Mouse (Mus musculus) embryo, embryonic 9.5 days (tissue): ENCODE measurements around the gene Ppp6r2.

Experiments
- DNase-seq: peaks from one replicate; pipeline ENCODE4 v3.0.0-alpha.2; 2017; ENCODE audit errors: extremely low spot score

Ppp6r2 gene

GRCm38 (mm10) chr15:89182328-89182741, 29.0 kb upstream of the Ppp6r2 start:
- peak; percentile 56 for DNase-seq

- no peak for DNase-seq
Measured at GRCm38 (mm10) chr15:89182842-89183241, 28.5 kb upstream of the Ppp6r2 start.

GRCm38 (mm10) chr15:89184141-89184936, 27.0 kb upstream of the Ppp6r2 start:
- DNase-seq: no peak

GRCm38 (mm10) chr15:89184937-89185227, 26.5 kb upstream of the Ppp6r2 start:
- DNase-seq: no peak

GRCm38 (mm10) chr15:89195261-89195681, 16.1 kb upstream of the Ppp6r2 start:
- DNase-seq: peak; percentile 64

- DNase-seq: peak; percentile 92
Measured at GRCm38 (mm10) chr15:89195690-89196312, 15.6 kb upstream of the Ppp6r2 start.

GRCm38 (mm10) chr15:89196313-89196706, 15.0 kb upstream of the Ppp6r2 start, which contains the start of gene Dennd6b:
Gene Dennd6b, minus strand, starts transcription at chr15:89196496.
- DNase-seq: peak; percentile 98

- DNase-seq: no peak
Measured at GRCm38 (mm10) chr15:89197056-89197455, 14.3 kb upstream of the Ppp6r2 start.

- DNase-seq: no peak
Measured at GRCm38 (mm10) chr15:89207457-89207856, 3.9 kb upstream of the Ppp6r2 start.

- DNase-seq: peak; percentile 87
Measured at GRCm38 (mm10) chr15:89209886-89210761, 1.2 kb upstream of the Ppp6r2 start.

GRCm38 (mm10) chr15:89211716-89212461, 536 bp downstream of the Ppp6r2 start:
- DNase-seq: no peak

GRCm38 (mm10) chr15:89212495-89212894, 1.1 kb downstream of the Ppp6r2 start:
- DNase-seq: no peak

- no peak for DNase-seq
Measured at GRCm38 (mm10) chr15:89213517-89213916, 2.2 kb downstream of the Ppp6r2 start.

- no peak for DNase-seq
Measured at GRCm38 (mm10) chr15:89214953-89215352, 3.6 kb downstream of the Ppp6r2 start.

GRCm38 (mm10) chr15:89215611-89216233, 4.4 kb downstream of the Ppp6r2 start:
- no peak for DNase-seq

GRCm38 (mm10) chr15:89233586-89233985, 22.2 kb downstream of the Ppp6r2 start:
- no peak for DNase-seq

GRCm38 (mm10) chr15:89234052-89234451, 22.7 kb downstream of the Ppp6r2 start:
- no peak for DNase-seq

GRCm38 (mm10) chr15:89239751-89240392, 28.5 kb downstream of the Ppp6r2 start:
- no peak for DNase-seq

GRCm38 (mm10) chr15:89241025-89241424, 29.7 kb downstream of the Ppp6r2 start:
- DNase-seq: no peak

- DNase-seq: no peak
Measured at GRCm38 (mm10) chr15:89249063-89249462, 37.7 kb downstream of the Ppp6r2 start.

GRCm38 (mm10) chr15:89255330-89255729, 44.0 kb downstream of the Ppp6r2 start:
- peak; percentile 33 for DNase-seq
